Mouse (Mus musculus) stomach, embryonic 15.5 days (tissue): ENCODE measurements around the gene Rims4. TPM values are rescaled to one million over a fixed set of nuclear protein-coding genes. Genes with fewer than 3 reads are reported as not detected.

Experiments used
- ATAC-seq: fragments of 200-750 bp; cut with Nextera tagmentation; 2 replicates; pipeline ENCODE4 v1.8.0; 2017; ENCODE audit warnings: low read depth, moderate number of reproducible peaks, moderate TSS enrichment; ENCODE audit not compliant: insufficient read depth, low FRiP score
- H3K27ac ChIP-seq: fragments of 300-500 bp; sonication (generic); 2 replicates; pipeline ENCODE4 v1.5.1; 2015; ENCODE audit warnings: mild to moderate bottlenecking, inconsistent platforms
- H3K27me3 ChIP-seq: fragments of 300-500 bp; sonication (generic); replicated peaks from 2 replicates; pipeline ENCODE4 v1.6.1; 2015; ENCODE audit warnings: inconsistent platforms
- H3K36me3 ChIP-seq: fragments of 300-500 bp; sonication (generic); 2 replicates; pipeline ENCODE4 v1.6.1; 2015; ENCODE audit warnings: inconsistent platforms
- H3K4me1 ChIP-seq: fragments of 300-500 bp; sonication (generic); 2 replicates; pipeline ENCODE4 v1.6.1; 2015; ENCODE audit warnings: inconsistent platforms
- H3K4me2 ChIP-seq: fragments of 300-500 bp; sonication (generic); 2 replicates; pipeline ENCODE4 v1.6.1; 2015; ENCODE audit warnings: mild to moderate bottlenecking, inconsistent platforms
- H3K4me3 ChIP-seq: fragments of 300-500 bp; sonication (generic); replicated peaks from 2 replicates; pipeline ENCODE4 v1.5.1; 2015; ENCODE audit warnings: inconsistent platforms
- H3K9ac ChIP-seq: fragments of 300-500 bp; sonication (generic); 2 replicates; pipeline ENCODE4 v1.6.1; 2015; ENCODE audit warnings: inconsistent platforms
- H3K9me3 ChIP-seq: fragments of 300-500 bp; sonication (generic); 2 replicates; pipeline ENCODE4 v1.6.1; 2016; ENCODE audit warnings: inconsistent platforms
- WGBS: fragments of 180-500 bp; shearing (Covaris S2); methylation state at CpG from one replicate; pipeline ENCODE4 v1.1.7; 2015; 5-methylcytosine and 5-hydroxymethylcytosine counted together
- polyA plus RNA-seq: library from polyadenylated mRNA; unstranded; fragments of >200 nt; fragmentation: Nextera tagmentation; extraction: Ambion mirVana; gene quantifications from 2 replicates; pipeline ENCODE4 v1.2.1, GENCODE M21; 2015

Gene Rims4
- 1.0 and 1.3 TPM in 2 replicates for polyA plus RNA-seq

DNA sequence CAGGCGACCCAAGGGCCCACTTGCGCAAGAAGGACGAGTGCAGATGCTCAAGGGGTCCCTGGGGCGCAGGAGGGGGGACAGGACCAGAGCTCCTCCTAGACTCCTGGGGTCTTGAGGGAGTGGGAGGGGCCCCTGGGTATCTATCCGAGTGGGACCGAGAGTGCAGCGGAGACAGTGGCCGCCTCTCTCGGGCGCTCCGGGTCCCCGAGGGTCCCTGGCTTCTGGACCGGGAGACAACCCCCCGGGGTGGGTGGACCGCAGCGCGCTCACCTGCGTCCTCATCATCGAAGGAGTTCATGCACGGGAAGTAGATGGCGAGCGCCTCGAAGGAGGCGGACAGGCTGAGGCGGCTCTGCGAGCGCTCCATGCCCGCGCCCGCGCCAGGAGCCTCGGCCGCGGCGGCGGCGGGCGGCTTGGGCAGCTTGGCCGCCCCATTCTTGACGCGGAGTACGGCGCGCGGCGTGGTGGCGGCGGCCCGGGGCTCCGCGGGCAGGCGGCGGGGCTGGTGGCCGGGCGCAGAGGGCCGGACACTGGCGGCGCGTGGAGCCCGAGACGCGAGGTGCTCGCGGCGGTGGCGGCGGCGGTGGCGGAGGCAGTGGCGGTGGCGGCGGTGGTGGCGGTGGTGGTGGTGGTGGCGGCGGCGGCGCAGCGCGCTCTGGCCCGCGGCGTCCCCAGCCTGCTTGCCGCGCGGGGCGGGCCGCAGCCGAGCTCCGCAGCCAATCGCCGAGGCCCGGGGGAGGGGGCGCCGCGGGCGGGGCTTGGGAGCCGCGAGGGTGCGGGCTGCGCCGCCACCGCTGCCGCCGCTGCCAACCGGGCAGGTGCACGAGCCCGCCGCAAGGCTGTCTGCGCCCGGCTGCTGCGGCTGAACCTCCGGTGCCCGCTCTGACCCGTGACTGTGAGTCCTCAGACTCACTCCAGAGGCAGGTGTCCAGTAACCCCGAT lies at the start of gene Rims4:
Gene Rims4, minus strand, starts transcription at position 367 of the 942 bp plus-strand sequence.
- peak; percentile 70 for ATAC-seq
- Histone ChIP-seq H3K9ac (peak within 1 kb of the TSS; percentile 44; the same call in 1 of the 2 replicates), H3K27me3 (peaks cover 66% of the 10 kb centered on the region), H3K27ac (no peak within 1 kb of the TSS), H3K4me2 (peak within 1 kb of the TSS; percentile 96), H3K4me1 (peaks cover 6% of the 10 kb centered on the region; the same call in 1 of the 2 replicates), H3K36me3 (no peaks in the 10 kb centered on the region), H3K4me3 (peak within 1 kb of the TSS; percentile 53), H3K9me3 (no peaks in the 10 kb centered on the region)
- under 1% methylated on average over 82 of the region's 115 CpGs for WGBS

DNA sequence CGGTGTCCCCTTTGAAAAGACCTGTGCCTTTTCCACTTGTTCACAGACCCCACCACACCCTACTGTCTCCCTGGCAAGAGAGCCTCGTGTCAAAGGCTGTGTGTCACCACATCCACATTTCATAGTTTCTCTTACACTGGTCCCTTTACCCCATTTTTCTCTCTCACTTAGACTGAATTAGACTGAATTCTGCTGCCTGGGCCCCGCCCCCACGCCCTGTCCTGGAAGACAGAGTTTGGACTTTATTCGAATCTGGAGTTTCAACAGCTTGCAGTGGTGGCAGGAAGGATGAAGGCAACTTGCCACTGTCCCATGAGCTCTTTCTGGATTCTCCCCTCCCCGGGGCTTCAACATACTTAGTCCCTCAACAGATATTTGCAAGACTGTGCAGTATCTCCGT lies 47.2 kb upstream of the Rims4 start:
- Histone ChIP-seq H3K9me3 (no peaks in the 10 kb centered on the region), H3K4me1 (no peaks in the 10 kb centered on the region), H3K27me3 (no peaks in the 10 kb centered on the region), H3K4me2 (no peak overlapping the region), H3K9ac (no peak overlapping the region), H3K27ac (no peak overlapping the region), H3K4me3 (no peak overlapping the region), H3K36me3 (no peaks in the 10 kb centered on the region)
- WGBS: 70% methylated on average over 7 of the region's 7 CpGs
- no peak for ATAC-seq

DNA sequence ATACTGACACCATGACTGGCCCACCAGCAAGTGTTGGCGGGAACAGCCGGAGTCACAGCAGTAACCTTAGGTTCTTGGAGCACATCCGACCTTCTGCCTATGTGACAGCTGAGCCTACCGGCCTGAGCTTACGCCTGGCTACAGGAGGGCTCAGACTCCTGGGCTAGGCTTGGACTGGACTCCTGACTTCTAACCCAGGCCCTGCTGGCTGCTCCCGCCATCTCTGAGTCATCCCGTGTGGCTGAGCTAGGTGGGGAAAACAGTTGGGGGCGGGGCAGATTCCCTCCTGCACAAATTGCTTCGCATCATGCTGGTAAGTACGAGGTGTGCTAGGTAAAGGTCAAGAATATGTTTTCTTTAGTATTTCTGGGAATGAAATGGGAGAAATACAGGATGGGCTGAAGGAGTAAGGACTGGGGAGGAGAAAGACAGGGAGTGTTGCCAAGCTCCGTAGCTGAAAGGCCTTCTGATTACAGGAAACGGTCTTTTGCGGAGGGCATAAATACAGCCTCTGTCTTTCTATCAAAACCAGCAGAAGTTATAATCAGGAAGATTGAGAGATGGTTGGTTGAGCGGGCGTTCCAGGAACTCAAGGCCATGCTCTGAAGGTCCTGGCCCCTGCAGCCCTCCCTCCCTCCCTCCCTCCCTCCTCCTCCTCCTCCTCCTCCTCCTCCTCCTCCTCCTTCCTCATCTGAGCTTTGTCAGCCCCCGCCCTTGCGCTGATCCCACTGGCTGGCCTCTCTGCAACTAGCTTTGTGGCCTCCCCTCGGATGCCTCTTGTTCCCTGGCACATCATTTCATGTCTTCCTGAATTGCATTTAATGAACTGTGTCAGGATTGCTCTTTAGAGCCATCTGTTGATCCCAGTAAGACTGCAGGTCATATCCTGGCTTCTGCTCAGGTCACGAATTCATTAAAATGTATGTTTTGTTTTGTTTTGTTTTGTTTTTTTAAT lies 46.4 kb upstream of the Rims4 start:
- no peaks in the 10 kb centered on the region for H3K9me3 ChIP-seq
- no peak overlapping the region for H3K4me2 ChIP-seq
- H3K36me3 ChIP-seq: no peaks in the 10 kb centered on the region
- ATAC-seq: no peak
- H3K27me3 ChIP-seq: no peaks in the 10 kb centered on the region
- WGBS: 66% methylated on average over 17 of the region's 19 CpGs
- H3K4me1 ChIP-seq: no peaks in the 10 kb centered on the region
- H3K9ac ChIP-seq: no peak overlapping the region
- H3K4me3 ChIP-seq: no peak overlapping the region
- no peak overlapping the region for H3K27ac ChIP-seq

DNA sequence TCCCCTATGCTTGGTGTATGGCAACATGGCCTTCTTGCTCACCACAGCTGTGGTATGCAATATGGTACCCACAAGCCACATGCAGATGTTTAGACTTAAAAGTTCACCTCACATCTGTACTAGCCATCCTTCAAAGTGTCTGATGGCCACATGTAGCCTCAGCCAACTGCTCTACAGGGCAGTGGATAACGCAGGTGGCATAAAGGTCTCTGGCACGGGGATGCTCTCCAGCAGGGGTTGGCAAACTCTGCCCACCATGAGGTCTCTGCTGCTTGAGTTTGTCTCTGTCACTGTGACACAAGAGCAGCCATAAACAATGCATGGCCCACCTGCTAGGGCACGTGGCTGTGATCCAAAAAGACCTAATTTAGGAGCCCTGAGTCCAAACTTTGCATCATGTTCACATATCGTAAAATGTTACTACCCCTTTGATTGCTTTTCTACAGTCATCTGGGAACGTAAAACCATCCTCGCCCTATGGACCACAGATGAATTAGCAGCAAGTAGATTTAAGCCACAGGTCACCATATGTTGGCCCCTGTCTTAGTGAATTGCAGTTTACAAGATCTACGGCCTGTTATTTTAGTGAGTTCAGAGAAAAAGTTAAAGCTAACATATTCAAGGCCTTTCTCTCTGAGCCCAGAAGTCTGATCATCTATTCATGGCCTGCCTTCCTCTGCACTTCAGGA lies 35.3 kb upstream of the Rims4 start:
- no peaks in the 10 kb centered on the region for H3K36me3 ChIP-seq
- no peak overlapping the region for H3K27ac ChIP-seq
- no peak overlapping the region for H3K9ac ChIP-seq
- no peaks in the 10 kb centered on the region for H3K4me1 ChIP-seq
- ATAC-seq: no peak
- no peak overlapping the region for H3K4me3 ChIP-seq
- H3K27me3 ChIP-seq: no peaks in the 10 kb centered on the region
- no peak overlapping the region for H3K4me2 ChIP-seq
- no peaks in the 10 kb centered on the region for H3K9me3 ChIP-seq
- 59% methylated on average over 7 of the region's 7 CpGs for WGBS

DNA sequence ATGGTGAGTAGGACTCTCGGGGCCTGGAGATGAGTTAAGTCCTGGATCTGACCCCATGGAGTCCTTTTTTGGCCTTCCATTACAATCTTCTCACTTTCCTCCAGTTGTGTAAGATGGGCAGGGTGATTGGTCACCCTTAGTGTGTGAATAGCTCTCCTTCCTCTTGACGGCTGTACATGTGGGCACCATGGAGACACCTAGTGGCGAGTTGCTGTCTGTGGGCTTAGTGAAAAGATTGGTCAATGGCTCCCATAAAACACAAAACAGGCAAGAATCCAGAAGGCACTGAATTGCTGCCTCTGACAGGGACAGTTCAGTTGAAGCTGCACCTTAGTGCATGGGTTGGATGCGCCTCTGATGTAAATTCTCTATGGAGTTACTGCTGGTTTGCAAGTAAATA lies 33.3 kb upstream of the Rims4 start:
- Histone ChIP-seq H3K4me1 (no peaks in the 10 kb centered on the region), H3K36me3 (no peaks in the 10 kb centered on the region), H3K4me2 (no peak overlapping the region), H3K27me3 (no peaks in the 10 kb centered on the region), H3K9ac (no peak overlapping the region), H3K27ac (no peak overlapping the region), H3K4me3 (no peak overlapping the region), H3K9me3 (no peaks in the 10 kb centered on the region)
- no peak for ATAC-seq
- WGBS: 31% methylated on average over 4 of the region's 4 CpGs

DNA sequence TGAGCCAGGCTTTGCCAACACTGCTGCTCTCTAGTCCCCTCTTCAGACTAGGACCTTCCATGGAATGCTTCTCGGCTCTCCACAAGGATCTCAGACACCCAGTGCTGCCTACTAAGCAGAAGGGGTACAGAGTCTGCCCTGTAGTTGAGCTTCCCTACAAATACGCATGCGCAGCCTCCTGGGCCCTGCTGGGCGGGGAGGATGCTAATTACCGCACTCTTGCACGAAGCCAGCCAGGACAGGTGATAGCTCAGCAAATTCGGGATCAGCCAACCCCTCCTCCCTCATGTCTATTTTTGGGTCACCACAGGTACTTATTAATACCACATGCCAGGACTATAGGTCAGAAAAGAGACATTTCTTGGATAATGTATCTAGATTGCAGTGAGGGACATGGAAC lies 29.5 kb upstream of the Rims4 start:
- Histone ChIP-seq H3K9ac (no peak overlapping the region), H3K9me3 (no peaks in the 10 kb centered on the region), H3K4me1 (no peaks in the 10 kb centered on the region), H3K27me3 (no peaks in the 10 kb centered on the region), H3K4me3 (no peak overlapping the region), H3K36me3 (no peaks in the 10 kb centered on the region), H3K27ac (no peak overlapping the region), H3K4me2 (no peak overlapping the region)
- ATAC-seq: no peak
- 76% methylated on average over 7 of the region's 7 CpGs for WGBS

DNA sequence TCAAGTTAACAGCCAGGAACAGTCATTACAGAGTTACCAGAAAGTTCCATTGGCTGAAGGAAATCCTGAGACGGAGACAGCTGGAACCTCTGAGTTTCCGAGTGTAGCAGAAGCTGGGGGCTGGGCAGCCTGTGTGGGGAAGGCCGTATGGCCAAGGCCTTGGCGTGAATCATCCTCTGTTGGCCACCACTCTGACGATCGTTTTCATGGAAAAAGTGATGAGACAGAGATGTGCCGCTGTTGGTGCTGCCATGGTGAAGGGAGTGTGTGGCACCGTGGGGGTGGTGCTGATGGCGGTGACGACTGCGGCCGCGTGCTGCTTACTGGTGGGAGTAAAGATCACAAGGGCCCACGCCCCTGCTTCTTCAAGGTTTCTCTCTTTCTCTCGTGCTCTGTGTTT lies 27.7 kb upstream of the Rims4 start:
- H3K4me2 ChIP-seq: no peak overlapping the region
- no peak overlapping the region for H3K4me3 ChIP-seq
- H3K9me3 ChIP-seq: no peaks in the 10 kb centered on the region
- no peaks in the 10 kb centered on the region for H3K36me3 ChIP-seq
- no peaks in the 10 kb centered on the region for H3K27me3 ChIP-seq
- H3K9ac ChIP-seq: no peak overlapping the region
- no peak for ATAC-seq
- no peaks in the 10 kb centered on the region for H3K4me1 ChIP-seq
- 69% methylated on average over 15 of the region's 15 CpGs for WGBS
- H3K27ac ChIP-seq: no peak overlapping the region

DNA sequence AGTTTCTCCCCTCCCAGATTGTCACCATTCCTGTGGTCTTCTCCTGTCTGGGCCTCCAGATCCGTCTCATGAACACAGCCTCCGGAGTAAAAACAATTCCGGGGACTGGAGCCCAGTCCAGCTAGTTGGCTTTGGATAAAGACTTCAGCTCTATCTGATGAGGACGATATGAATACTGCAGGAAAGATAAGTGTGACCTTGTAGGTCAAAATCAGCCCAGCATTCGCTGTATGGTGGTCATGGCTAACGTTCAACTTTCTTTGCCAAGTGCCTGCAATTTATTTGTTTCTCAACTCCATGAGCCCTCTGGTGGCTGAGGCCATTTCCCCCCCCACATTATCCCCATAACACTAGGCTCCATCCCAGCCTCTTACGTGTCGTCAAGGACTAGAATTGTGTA lies 26.0 kb upstream of the Rims4 start:
- Histone ChIP-seq H3K4me3 (no peak overlapping the region), H3K9me3 (no peaks in the 10 kb centered on the region), H3K36me3 (no peaks in the 10 kb centered on the region), H3K9ac (no peak overlapping the region), H3K4me1 (no peaks in the 10 kb centered on the region), H3K27ac (no peak overlapping the region), H3K27me3 (no peaks in the 10 kb centered on the region), H3K4me2 (no peak overlapping the region)
- no peak for ATAC-seq
- WGBS: 73% methylated on average over 8 of the region's 8 CpGs

DNA sequence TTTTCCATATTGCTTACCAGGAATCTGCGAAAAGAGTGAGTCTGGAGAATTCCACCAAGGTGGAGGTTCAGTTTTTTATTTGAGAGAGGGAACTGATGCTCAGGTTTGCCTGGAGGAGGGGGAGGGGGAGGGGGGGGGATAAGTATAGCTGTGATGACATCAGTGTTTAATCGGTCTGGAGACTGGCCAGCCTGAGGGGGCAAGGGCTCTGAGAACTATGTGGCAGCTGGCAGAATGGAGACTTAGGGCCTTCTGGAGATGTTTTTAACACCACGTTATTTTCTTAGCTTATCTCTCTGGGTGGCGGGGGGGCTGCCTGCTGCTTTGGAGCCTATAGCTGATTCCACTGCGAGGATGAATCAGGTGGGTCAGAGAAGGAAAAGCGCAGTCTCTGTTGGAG lies 24.6 kb upstream of the Rims4 start:
- WGBS: 58% methylated on average over 6 of the region's 6 CpGs
- Histone ChIP-seq H3K4me3 (no peak overlapping the region), H3K9ac (no peak overlapping the region), H3K36me3 (no peaks in the 10 kb centered on the region), H3K27me3 (no peaks in the 10 kb centered on the region), H3K9me3 (no peaks in the 10 kb centered on the region), H3K27ac (no peak overlapping the region), H3K4me1 (no peaks in the 10 kb centered on the region), H3K4me2 (no peak overlapping the region)
- ATAC-seq: no peak

DNA sequence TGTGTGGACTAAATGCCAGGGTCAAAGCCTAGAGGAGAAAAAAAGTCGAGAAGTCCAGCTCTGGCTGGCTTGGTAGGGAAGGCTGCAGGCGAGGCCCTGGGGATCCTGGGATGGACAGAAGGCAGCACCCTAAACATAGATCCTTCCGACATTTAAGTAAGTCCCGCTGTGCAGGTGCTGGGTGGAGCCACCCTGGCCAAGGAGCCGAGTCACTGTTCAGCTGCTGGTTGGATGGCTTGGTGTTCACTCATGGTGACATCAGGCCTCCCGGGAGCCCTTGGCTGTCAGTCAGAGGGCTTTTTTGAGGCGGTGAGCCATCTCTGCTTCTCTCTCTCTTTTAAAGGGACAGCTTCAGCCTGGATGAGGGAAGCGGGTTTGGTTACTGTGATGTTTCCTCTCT lies 21.0 kb upstream of the Rims4 start:
- Histone ChIP-seq H3K4me3 (no peak overlapping the region), H3K36me3 (no peaks in the 10 kb centered on the region), H3K4me2 (no peak overlapping the region), H3K4me1 (no peaks in the 10 kb centered on the region), H3K27ac (no peak overlapping the region), H3K27me3 (no peaks in the 10 kb centered on the region), H3K9me3 (no peaks in the 10 kb centered on the region), H3K9ac (no peak overlapping the region)
- 32% methylated on average over 8 of the region's 8 CpGs for whole genome bisulfite sequencing
- ATAC-seq: no peak

DNA sequence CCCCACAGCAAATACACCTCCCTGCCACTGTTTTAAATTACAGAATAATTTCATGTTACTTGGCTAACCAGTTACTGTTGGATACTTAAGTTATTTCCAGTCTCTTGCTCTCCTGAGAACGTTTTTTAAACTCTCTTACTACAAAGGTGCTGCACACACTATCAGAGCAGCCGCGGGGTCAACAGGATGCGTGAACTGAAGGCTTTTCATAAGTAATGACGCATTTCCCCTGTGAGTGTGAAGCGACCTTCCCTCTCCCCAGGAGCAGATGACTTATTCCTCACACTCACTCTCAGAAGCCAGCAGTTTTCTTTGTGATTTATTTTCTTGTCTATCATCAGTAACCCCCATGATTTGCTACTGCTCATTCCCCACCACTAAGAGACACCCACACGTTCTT lies 13.7 kb upstream of the Rims4 start:
- Histone ChIP-seq H3K9me3 (no peaks in the 10 kb centered on the region), H3K4me3 (no peak overlapping the region), H3K4me1 (no peaks in the 10 kb centered on the region), H3K27ac (no peak overlapping the region), H3K9ac (no peak overlapping the region), H3K36me3 (no peaks in the 10 kb centered on the region), H3K4me2 (no peak overlapping the region), H3K27me3 (no peaks in the 10 kb centered on the region)
- ATAC-seq: no peak
- WGBS: 31% methylated on average over 7 of the region's 7 CpGs
